Mouse (Mus musculus): Measurements from ENCODE around the gene Olfr15. TPM values are rescaled to one million over a fixed set of nuclear protein-coding genes. Genes with fewer than 3 reads are reported as not detected.
A peak's percentile ranks its signal among the peaks of the same experiment; 100 is the strongest.

The Olfr15 gene
- polyA plus RNA-seq, 1 experiment from 2014 or later = not detected

GRCm38 (mm10) chr16:3885065-3885670, 54.5 kb downstream of the Olfr15 start:
- peak overlapping the region; percentile 91 for H3K27ac ChIP-seq (ENCODE audit: low read depth, low read length)
- peak overlapping the region; percentile 98 for H3K4me3 ChIP-seq (ENCODE audit: low read depth, low read length)
- no peaks in the 10 kb centered on the region for H3K9me3 ChIP-seq (ENCODE audit: control insufficient read depth)
- 0 out of 2 replicates have a peak, but pooled peaks cover 6% of the 10 kb centered on the region for H3K36me3 ChIP-seq (ENCODE audit: control insufficient read depth, insufficient read depth)
- TF ChIP-seq CTCF (IDR thresholded peaks at IDR 0.05; ENCODE audit: low read depth) = no peak
- WGBS = 1% methylated on average over 10 of the region's 10 CpGs
- H3K4me1 ChIP-seq (replicated peaks; ENCODE audit: control insufficient read depth, insufficient read depth, low read length) = no peaks in the 10 kb centered on the region; the same call in 1 of the 2 replicates
- no peaks in the 10 kb centered on the region for H3K27me3 ChIP-seq (replicated peaks; ENCODE audit: control insufficient read depth, insufficient read depth, low read length)
- peak overlapping the region; percentile 88 for H3K4me2 ChIP-seq (replicated peaks; ENCODE audit: low read depth)
- ATAC-seq = no peak; the same call in 1 of the 2 replicates
- H3K9ac ChIP-seq (ENCODE audit: low read depth, low read length) = peak overlapping the region; percentile 76

GRCm38 (mm10) chr16:3891621-3892295, 61.1 kb downstream of the Olfr15 start:
- H3K4me2 ChIP-seq (replicated peaks; ENCODE audit: low read depth) = no peak overlapping the region
- WGBS = 95% methylated on average over 14 of the region's 14 CpGs
- H3K27ac ChIP-seq (ENCODE audit: low read depth, low read length) = no peak overlapping the region
- TF ChIP-seq CTCF (IDR thresholded peaks at IDR 0.05; ENCODE audit: low read depth) = no peak
- H3K4me1 ChIP-seq (replicated peaks; ENCODE audit: control insufficient read depth, insufficient read depth, low read length) = no peaks in the 10 kb centered on the region
- H3K36me3 ChIP-seq (ENCODE audit: control insufficient read depth, insufficient read depth) = no peaks in the 10 kb centered on the region; the same call in 1 of the 2 replicates
- no peaks in the 10 kb centered on the region for H3K27me3 ChIP-seq (replicated peaks; ENCODE audit: control insufficient read depth, insufficient read depth, low read length)
- no peak for ATAC-seq
- H3K9ac ChIP-seq (ENCODE audit: low read depth, low read length) = no peak overlapping the region
- H3K4me3 ChIP-seq (ENCODE audit: low read depth, low read length) = no peak overlapping the region
- no peaks in the 10 kb centered on the region for H3K9me3 ChIP-seq (ENCODE audit: control insufficient read depth)

- no peak overlapping the region for H3K4me2 ChIP-seq (replicated peaks; ENCODE audit: low read depth)
- H3K27ac ChIP-seq (ENCODE audit: low read depth, low read length) = no peak overlapping the region
- 47% methylated on average over 3 of the region's 3 CpGs for WGBS
- no peak overlapping the region for H3K9ac ChIP-seq (ENCODE audit: low read depth, low read length)
- H3K27me3 ChIP-seq (replicated peaks; ENCODE audit: control insufficient read depth, insufficient read depth, low read length) = no peaks in the 10 kb centered on the region
- peaks cover 6% of the 10 kb centered on the region; the same call in 1 of the 2 replicates for H3K36me3 ChIP-seq (ENCODE audit: control insufficient read depth, insufficient read depth)
- H3K9me3 ChIP-seq (ENCODE audit: control insufficient read depth) = no peaks in the 10 kb centered on the region
- TF ChIP-seq CTCF (IDR thresholded peaks at IDR 0.05; ENCODE audit: low read depth) = no peak
- H3K4me3 ChIP-seq (ENCODE audit: low read depth, low read length) = no peak overlapping the region
- H3K4me1 ChIP-seq (replicated peaks; ENCODE audit: control insufficient read depth, insufficient read depth, low read length) = no peaks in the 10 kb centered on the region
- no peak for ATAC-seq
These were observed 63.1 kb downstream of the Olfr15 start for GRCm38 (mm10) chr16:3893739-3894138.

Other genes with a start within 250 kb of the Olfr15 start
- gene Olfr161, start 239.8 kb upstream of the Olfr15 start, polyA plus RNA-seq (2015; fragmentation: Nextera tagmentation; extraction: Ambion mirVana) = not detected in 2 replicates
- 0.12 and 0.18 TPM in 2 replicates for gene Mefv, start 112.8 kb upstream of the Olfr15 start, polyA plus RNA-seq (2015; fragmentation: Nextera tagmentation; extraction: Ambion mirVana)
- gene Zfp263, start 86.8 kb upstream of the Olfr15 start, polyA plus RNA-seq (2015; fragmentation: Nextera tagmentation; extraction: Ambion mirVana) = 14.7 and 16.3 TPM in 2 replicates
- 0.35 and 0.44 TPM in 2 replicates for gene Zfp174, start 16.4 kb downstream of the Olfr15 start, polyA plus RNA-seq (2015; fragmentation: Nextera tagmentation; extraction: Ambion mirVana)
- 34.0 and 35.4 TPM in 2 replicates for gene Naa60, start 41.5 kb downstream of the Olfr15 start, polyA plus RNA-seq (2015; fragmentation: Nextera tagmentation; extraction: Ambion mirVana)
- 2.2 and 2.7 TPM in 2 replicates for gene Zfp597, start 53.7 kb downstream of the Olfr15 start, polyA plus RNA-seq (2015; fragmentation: Nextera tagmentation; extraction: Ambion mirVana)
- 0.72 and 1.2 TPM in 2 replicates for gene Gm20695, start 53.8 kb downstream of the Olfr15 start, polyA plus RNA-seq (2015; fragmentation: Nextera tagmentation; extraction: Ambion mirVana)
- 5.5 and 6.4 TPM in 2 replicates for gene 1700037C18Rik, start 77.8 kb downstream of the Olfr15 start, polyA plus RNA-seq (2015; fragmentation: Nextera tagmentation; extraction: Ambion mirVana)
- gene Cluap1, start 77.9 kb downstream of the Olfr15 start, polyA plus RNA-seq (2015; fragmentation: Nextera tagmentation; extraction: Ambion mirVana) = 9.1 and 9.2 TPM in 2 replicates
- gene Nlrc3, start 145.8 kb downstream of the Olfr15 start, polyA plus RNA-seq (2015; fragmentation: Nextera tagmentation; extraction: Ambion mirVana) = 0.46 and 0.50 TPM in 2 replicates
- 5.6 and 6.0 TPM in 2 replicates for gene Slx4, start 172.9 kb downstream of the Olfr15 start, polyA plus RNA-seq (2015; fragmentation: Nextera tagmentation; extraction: Ambion mirVana)
- gene Dnase1, start 206.1 kb downstream of the Olfr15 start, polyA plus RNA-seq (2015; fragmentation: Nextera tagmentation; extraction: Ambion mirVana) = 8.0 and 8.9 TPM in 2 replicates
- 33.9 and 35.3 TPM in 2 replicates for gene Trap1, start 246.9 kb downstream of the Olfr15 start, polyA plus RNA-seq (2015; fragmentation: Nextera tagmentation; extraction: Ambion mirVana)